Mouse (Mus musculus) midbrain, embryonic 15.5 days (tissue): ENCODE measurements around the gene Rps17. TPM values are rescaled to one million over a fixed set of nuclear protein-coding genes. Genes with fewer than 3 reads are reported as not detected.

Experiments
- ATAC-seq: fragments of 200-750 bp; cut with Nextera tagmentation; replicated peaks from 2 replicates; pipeline ENCODE4 v1.8.0; 2017; ENCODE audit warnings: moderate TSS enrichment
- H3K27ac ChIP-seq: fragments of 300-500 bp; sonication (generic); 2 replicates; pipeline ENCODE4 v1.5.1; 2015; ENCODE audit warnings: mild to moderate bottlenecking, inconsistent platforms
- H3K27me3 ChIP-seq: fragments of 300-500 bp; sonication (generic); replicated peaks from 2 replicates; pipeline ENCODE4 v1.6.1; 2015; ENCODE audit warnings: inconsistent platforms
- H3K36me3 ChIP-seq: fragments of 300-500 bp; sonication (generic); replicated peaks from 2 replicates; pipeline ENCODE4 v1.6.1; 2015; ENCODE audit warnings: inconsistent platforms
- H3K4me1 ChIP-seq: fragments of 300-500 bp; sonication (generic); 2 replicates; pipeline ENCODE4 v1.6.1; 2015; ENCODE audit warnings: inconsistent platforms
- H3K4me2 ChIP-seq: fragments of 300-500 bp; sonication (generic); 2 replicates; pipeline ENCODE4 v1.6.1; 2015; ENCODE audit warnings: inconsistent platforms, mild to moderate bottlenecking, moderate library complexity
- H3K4me3 ChIP-seq: fragments of 300-500 bp; sonication (generic); 2 replicates; pipeline ENCODE4 v1.5.1; 2015; ENCODE audit warnings: mild to moderate bottlenecking, inconsistent platforms
- H3K9ac ChIP-seq: fragments of 300-500 bp; sonication (generic); 2 replicates; pipeline ENCODE4 v1.6.1; 2015; ENCODE audit warnings: mild to moderate bottlenecking, inconsistent platforms
- H3K9me3 ChIP-seq: fragments of 300-500 bp; sonication (generic); 2 replicates; pipeline ENCODE4 v1.6.1; 2016; ENCODE audit warnings: inconsistent platforms
- WGBS: fragments of 180-500 bp; shearing (Covaris S2); methylation state at CpG from one replicate; pipeline ENCODE4 v1.1.7; 2015; ENCODE audit warnings: mixed read lengths; 5-methylcytosine and 5-hydroxymethylcytosine counted together
- polyA plus RNA-seq: library from polyadenylated mRNA; unstranded; fragments of >200 nt; fragmentation: Nextera tagmentation; extraction: Ambion mirVana; gene quantifications from 2 replicates; pipeline ENCODE4 v1.2.1, GENCODE M21; 2015

Rps17 gene
- polyA plus RNA-seq, 1 experiment from 2014 or later = 653 TPM

- H3K36me3 ChIP-seq = no peaks in the 10 kb centered on the region
- no peak for ATAC-seq
- H3K4me3 ChIP-seq = no peak overlapping the region
- no peak overlapping the region for H3K27ac ChIP-seq
- H3K9me3 ChIP-seq = no peaks in the 10 kb centered on the region
- H3K27me3 ChIP-seq = no peaks in the 10 kb centered on the region
- WGBS = 76% methylated on average over 6 of the region's 6 CpGs
- H3K9ac ChIP-seq = no peak overlapping the region
- no peak overlapping the region for H3K4me2 ChIP-seq
- no peaks in the 10 kb centered on the region for H3K4me1 ChIP-seq
Measured at GRCm38 (mm10) chr7:81326859-81327258, 18.2 kb downstream of the Rps17 start.

GRCm38 (mm10) chr7:81326043-81326442 is 19.0 kb downstream of the Rps17 start:
- no peak overlapping the region for H3K4me2 ChIP-seq
- ATAC-seq = no peak
- H3K9ac ChIP-seq = no peak overlapping the region
- no peak overlapping the region for H3K27ac ChIP-seq
- no peaks in the 10 kb centered on the region for H3K36me3 ChIP-seq
- H3K9me3 ChIP-seq = no peaks in the 10 kb centered on the region
- no peaks in the 10 kb centered on the region for H3K4me1 ChIP-seq
- WGBS = 87% methylated on average over 12 of the region's 12 CpGs
- H3K27me3 ChIP-seq = no peaks in the 10 kb centered on the region
- no peak overlapping the region for H3K4me3 ChIP-seq

GRCm38 (mm10) chr7:81321776-81322175 is 23.3 kb downstream of the Rps17 start:
- no peaks in the 10 kb centered on the region for H3K9me3 ChIP-seq
- H3K9ac ChIP-seq = no peak overlapping the region
- H3K4me2 ChIP-seq = no peak overlapping the region
- no peak overlapping the region for H3K4me3 ChIP-seq
- H3K36me3 ChIP-seq = no peaks in the 10 kb centered on the region
- no peaks in the 10 kb centered on the region for H3K27me3 ChIP-seq
- no peak overlapping the region for H3K27ac ChIP-seq
- no peak for ATAC-seq
- H3K4me1 ChIP-seq = no peaks in the 10 kb centered on the region
- WGBS = 74% methylated on average over 5 of the region's 5 CpGs

GRCm38 (mm10) chr7:81319749-81320148 is 25.3 kb downstream of the Rps17 start:
- WGBS = 90% methylated on average over 6 of the region's 6 CpGs

GRCm38 (mm10) chr7:81315583-81315982 is 29.5 kb downstream of the Rps17 start:
- Histone ChIP-seq H3K4me3 (no peak overlapping the region), H3K4me2 (no peak overlapping the region), H3K9me3 (no peaks in the 10 kb centered on the region), H3K27me3 (no peaks in the 10 kb centered on the region), H3K9ac (no peak overlapping the region), H3K36me3 (no peaks in the 10 kb centered on the region), H3K27ac (no peak overlapping the region), H3K4me1 (no peaks in the 10 kb centered on the region)
- 81% methylated on average over 8 of the region's 8 CpGs for WGBS
- no peak for ATAC-seq

More at GRCm38 (mm10) chr7:81319749-81320148, 25.3 kb downstream of the Rps17 start:
- Histone ChIP-seq H3K27ac (no peak overlapping the region), H3K4me3 (no peak overlapping the region), H3K36me3 (no peaks in the 10 kb centered on the region), H3K4me1 (no peaks in the 10 kb centered on the region), H3K9ac (no peak overlapping the region), H3K9me3 (no peaks in the 10 kb centered on the region), H3K4me2 (no peak overlapping the region), H3K27me3 (no peaks in the 10 kb centered on the region)
- no peak for ATAC-seq

- Histone ChIP-seq H3K9me3 (no peaks in the 10 kb centered on the region), H3K4me1 (no peaks in the 10 kb centered on the region), H3K9ac (no peak overlapping the region), H3K27ac (no peak overlapping the region), H3K36me3 (no peaks in the 10 kb centered on the region), H3K27me3 (no peaks in the 10 kb centered on the region), H3K4me3 (no peak overlapping the region), H3K4me2 (no peak overlapping the region)
- no peak for ATAC-seq
Measured at GRCm38 (mm10) chr7:81311581-81311980, 33.5 kb downstream of the Rps17 start.

- Histone ChIP-seq H3K4me1 (no peaks in the 10 kb centered on the region), H3K9ac (no peak overlapping the region), H3K9me3 (no peaks in the 10 kb centered on the region), H3K36me3 (no peaks in the 10 kb centered on the region), H3K27ac (no peak overlapping the region), H3K4me3 (no peak overlapping the region), H3K4me2 (no peak overlapping the region), H3K27me3 (no peaks in the 10 kb centered on the region)
- no peak for ATAC-seq
- 88% methylated on average over 1 of the region's 1 CpGs for WGBS
Measured at GRCm38 (mm10) chr7:81311130-81311529, 33.9 kb downstream of the Rps17 start.

- Histone ChIP-seq H3K4me3 (no peak overlapping the region), H3K9ac (no peak overlapping the region), H3K9me3 (no peaks in the 10 kb centered on the region), H3K27me3 (no peaks in the 10 kb centered on the region), H3K4me1 (no peaks in the 10 kb centered on the region), H3K4me2 (no peak overlapping the region), H3K36me3 (no peaks in the 10 kb centered on the region), H3K27ac (no peak overlapping the region)
- ATAC-seq = no peak
- WGBS = 90% methylated on average over 6 of the region's 6 CpGs
Measured at GRCm38 (mm10) chr7:81309247-81309646, 35.8 kb downstream of the Rps17 start.

GRCm38 (mm10) chr7:81307735-81308134 is 37.3 kb downstream of the Rps17 start:
- H3K9ac ChIP-seq = no peak overlapping the region
- no peak overlapping the region for H3K27ac ChIP-seq
- no peak overlapping the region for H3K4me2 ChIP-seq
- no peak overlapping the region for H3K4me3 ChIP-seq
- no peaks in the 10 kb centered on the region for H3K36me3 ChIP-seq
- no peaks in the 10 kb centered on the region for H3K9me3 ChIP-seq
- H3K27me3 ChIP-seq = no peaks in the 10 kb centered on the region
- ATAC-seq = no peak
- 68% methylated on average over 8 of the region's 8 CpGs for WGBS
- no peaks in the 10 kb centered on the region for H3K4me1 ChIP-seq

- ATAC-seq = no peak
- H3K4me2 ChIP-seq = no peak overlapping the region
- no peak overlapping the region for H3K9ac ChIP-seq
- 89% methylated on average over 5 of the region's 5 CpGs for WGBS
- no peaks in the 10 kb centered on the region for H3K36me3 ChIP-seq
- H3K4me1 ChIP-seq = no peaks in the 10 kb centered on the region
- H3K9me3 ChIP-seq = no peaks in the 10 kb centered on the region
- H3K27ac ChIP-seq = no peak overlapping the region
- H3K4me3 ChIP-seq = no peak overlapping the region
- H3K27me3 ChIP-seq = no peaks in the 10 kb centered on the region
Measured at GRCm38 (mm10) chr7:81304675-81305074, 40.4 kb downstream of the Rps17 start.

GRCm38 (mm10) chr7:81304100-81304499 is 41.0 kb downstream of the Rps17 start:
- no peak overlapping the region for H3K27ac ChIP-seq
- H3K4me3 ChIP-seq = no peak overlapping the region
- no peaks in the 10 kb centered on the region for H3K4me1 ChIP-seq
- no peaks in the 10 kb centered on the region for H3K27me3 ChIP-seq
- H3K9ac ChIP-seq = no peak overlapping the region
- H3K4me2 ChIP-seq = no peak overlapping the region
- H3K36me3 ChIP-seq = no peaks in the 10 kb centered on the region
- H3K9me3 ChIP-seq = no peaks in the 10 kb centered on the region
- ATAC-seq = no peak
- WGBS = 76% methylated on average over 5 of the region's 5 CpGs

- ATAC-seq = no peak
- H3K4me1 ChIP-seq = no peaks in the 10 kb centered on the region
- H3K9me3 ChIP-seq = no peaks in the 10 kb centered on the region
- WGBS = 87% methylated on average over 2 of the region's 2 CpGs
- no peak overlapping the region for H3K9ac ChIP-seq
- H3K27ac ChIP-seq = no peak overlapping the region
- H3K27me3 ChIP-seq = no peaks in the 10 kb centered on the region
- no peak overlapping the region for H3K4me2 ChIP-seq
- H3K4me3 ChIP-seq = no peak overlapping the region
- H3K36me3 ChIP-seq = no peaks in the 10 kb centered on the region
Measured at GRCm38 (mm10) chr7:81303682-81304081, 41.4 kb downstream of the Rps17 start.

GRCm38 (mm10) chr7:81301323-81301722 is 43.7 kb downstream of the Rps17 start:
- no peak overlapping the region for H3K27ac ChIP-seq
- H3K4me2 ChIP-seq = no peak overlapping the region
- no peak overlapping the region for H3K9ac ChIP-seq
- 38% methylated on average over 7 of the region's 7 CpGs for WGBS
- no peaks in the 10 kb centered on the region for H3K9me3 ChIP-seq
- no peaks in the 10 kb centered on the region for H3K4me1 ChIP-seq
- ATAC-seq = no peak
- H3K36me3 ChIP-seq = no peaks in the 10 kb centered on the region
- no peaks in the 10 kb centered on the region for H3K27me3 ChIP-seq
- no peak overlapping the region for H3K4me3 ChIP-seq

- 41% methylated on average over 6 of the region's 6 CpGs for WGBS
- H3K4me1 ChIP-seq = no peaks in the 10 kb centered on the region
- H3K9me3 ChIP-seq = no peaks in the 10 kb centered on the region
- no peak overlapping the region for H3K4me2 ChIP-seq
- no peak overlapping the region for H3K9ac ChIP-seq
- no peak for ATAC-seq
- no peaks in the 10 kb centered on the region for H3K36me3 ChIP-seq
- no peak overlapping the region for H3K4me3 ChIP-seq
- H3K27ac ChIP-seq = no peak overlapping the region
- no peaks in the 10 kb centered on the region for H3K27me3 ChIP-seq
Measured at GRCm38 (mm10) chr7:81298206-81298605, 46.8 kb downstream of the Rps17 start.
